Mouse (Mus musculus) midbrain, embryonic 12.5 days (tissue): ENCODE measurements around the gene Aftph. TPM values are rescaled to one million over a fixed set of nuclear protein-coding genes. Genes with fewer than 3 reads are reported as not detected.

Experiments
- ATAC-seq: fragments of 200-750 bp; cut with Nextera tagmentation; 2 replicates; pipeline ENCODE4 v1.8.0; 2017; ENCODE audit warnings: low read depth, moderate TSS enrichment, moderate library complexity; ENCODE audit not compliant: low FRiP score
- H3K27ac ChIP-seq: fragments of 300-500 bp; sonication (generic); replicated peaks from 2 replicates; pipeline ENCODE4 v1.5.1; 2016; ENCODE audit warnings: mild to moderate bottlenecking
- H3K27me3 ChIP-seq: fragments of 300-500 bp; sonication (generic); 2 replicates; pipeline ENCODE4 v1.6.1; 2016; ENCODE audit warnings: mild to moderate bottlenecking
- H3K36me3 ChIP-seq: fragments of 300-500 bp; sonication (generic); 2 replicates; pipeline ENCODE4 v1.6.1; 2016
- H3K4me1 ChIP-seq: fragments of 300-500 bp; sonication (generic); 2 replicates; pipeline ENCODE4 v1.6.1; 2016
- H3K4me2 ChIP-seq: fragments of 300-500 bp; sonication (generic); replicated peaks from 2 replicates; pipeline ENCODE4 v1.6.1; 2016; ENCODE audit warnings: mild to moderate bottlenecking, moderate library complexity
- H3K4me3 ChIP-seq: fragments of 300-500 bp; sonication (generic); 2 replicates; pipeline ENCODE4 v1.5.1; 2016; ENCODE audit warnings: mild to moderate bottlenecking
- H3K9ac ChIP-seq: fragments of 300-500 bp; sonication (generic); replicated peaks from 2 replicates; pipeline ENCODE4 v1.6.1; 2016; ENCODE audit warnings: mild to moderate bottlenecking, moderate library complexity
- H3K9me3 ChIP-seq: fragments of 300-500 bp; sonication (generic); 2 replicates; pipeline ENCODE4 v1.6.1; 2016; ENCODE audit warnings: mild to moderate bottlenecking
- WGBS: fragments of 180-500 bp; shearing (Covaris S2); methylation state at CpG from one replicate; pipeline ENCODE4 v1.1.7; 2016; 5-methylcytosine and 5-hydroxymethylcytosine counted together
- polyA plus RNA-seq: library from polyadenylated mRNA; unstranded; fragments of >200 nt; fragmentation: Nextera tagmentation; extraction: Ambion mirVana; gene quantifications from 2 replicates; pipeline ENCODE4 v1.2.1, GENCODE M21; 2016

Aftph gene
- polyA plus RNA-seq, 1 experiment from 2014 or later, result 37.8 TPM

DNA sequence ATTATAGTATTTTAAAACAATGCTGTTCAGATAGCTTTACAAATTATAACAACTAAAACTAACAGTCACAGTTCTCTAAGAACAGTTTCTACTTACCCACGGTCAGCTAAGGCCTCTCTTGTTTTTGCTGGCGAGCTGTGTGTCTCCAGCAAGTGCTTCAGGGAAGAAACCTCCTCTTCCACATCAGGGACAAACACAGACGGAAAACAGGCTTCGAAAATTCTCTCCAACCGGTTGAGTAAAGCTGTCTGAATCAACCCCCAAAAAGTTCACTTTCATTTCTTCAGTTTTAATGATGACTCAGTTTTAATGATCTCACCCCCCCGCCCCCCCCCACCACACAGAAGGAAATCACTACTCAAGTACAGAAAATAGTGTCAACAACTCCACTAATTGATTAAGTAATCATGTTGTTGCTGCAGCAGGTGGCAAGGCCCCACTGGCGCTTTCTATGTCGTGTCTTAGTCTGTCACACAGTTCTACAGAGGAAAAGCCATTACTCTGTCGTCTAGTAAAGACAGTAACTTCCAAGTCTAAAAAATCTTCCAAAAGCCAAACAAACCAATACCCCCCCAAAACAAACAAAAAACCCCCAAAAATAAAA is 29.2 kb downstream of the Aftph start:
- Histone ChIP-seq H3K9me3 (no peaks in the 10 kb centered on the region), H3K4me2 (no peak overlapping the region), H3K9ac (no peak overlapping the region), H3K36me3 (peaks cover 10% of the 10 kb centered on the region), H3K27me3 (no peaks in the 10 kb centered on the region), H3K27ac (no peak overlapping the region), H3K4me1 (no peaks in the 10 kb centered on the region), H3K4me3 (no peak overlapping the region)
- no peak for ATAC-seq
- 84% methylated on average over 9 of the region's 9 CpGs for WGBS

GRCm38 (mm10) chr11:20691000-20691399 is 50.4 kb downstream of the Aftph start:
- Histone ChIP-seq H3K27me3 (no peaks in the 10 kb centered on the region), H3K9ac (no peak overlapping the region), H3K9me3 (no peaks in the 10 kb centered on the region), H3K4me2 (no peak overlapping the region), H3K27ac (no peak overlapping the region), H3K4me3 (no peak overlapping the region), H3K4me1 (no peaks in the 10 kb centered on the region), H3K36me3 (peaks cover 6% of the 10 kb centered on the region; the same call in 1 of the 2 replicates)
- WGBS, result 4% methylated on average over 4 of the region's 4 CpGs
- ATAC-seq, result peak; percentile 74

GRCm38 (mm10) chr11:20681679-20682078 is 59.7 kb downstream of the Aftph start:
- H3K4me3 ChIP-seq, result no peak overlapping the region
- no peak overlapping the region for H3K4me2 ChIP-seq
- WGBS, result 93% methylated on average over 5 of the region's 5 CpGs
- H3K9ac ChIP-seq, result no peak overlapping the region
- H3K4me1 ChIP-seq, result no peaks in the 10 kb centered on the region
- no peaks in the 10 kb centered on the region for H3K9me3 ChIP-seq
- no peak overlapping the region for H3K27ac ChIP-seq
- H3K27me3 ChIP-seq, result no peaks in the 10 kb centered on the region
- H3K36me3 ChIP-seq, result peaks cover 3% of the 10 kb centered on the region; the same call in 1 of the 2 replicates
- no peak for ATAC-seq

GRCm38 (mm10) chr11:20680781-20681180 is 60.6 kb downstream of the Aftph start:
- no peak overlapping the region for H3K9ac ChIP-seq
- 88% methylated on average over 5 of the region's 5 CpGs for WGBS
- ATAC-seq, result no peak
- H3K27me3 ChIP-seq, result no peaks in the 10 kb centered on the region
- no peak overlapping the region for H3K4me3 ChIP-seq
- no peak overlapping the region for H3K27ac ChIP-seq
- H3K9me3 ChIP-seq, result no peaks in the 10 kb centered on the region
- H3K4me2 ChIP-seq, result no peak overlapping the region
- no peaks in the 10 kb centered on the region; the same call in 1 of the 2 replicates for H3K36me3 ChIP-seq
- H3K4me1 ChIP-seq, result no peaks in the 10 kb centered on the region

DNA sequence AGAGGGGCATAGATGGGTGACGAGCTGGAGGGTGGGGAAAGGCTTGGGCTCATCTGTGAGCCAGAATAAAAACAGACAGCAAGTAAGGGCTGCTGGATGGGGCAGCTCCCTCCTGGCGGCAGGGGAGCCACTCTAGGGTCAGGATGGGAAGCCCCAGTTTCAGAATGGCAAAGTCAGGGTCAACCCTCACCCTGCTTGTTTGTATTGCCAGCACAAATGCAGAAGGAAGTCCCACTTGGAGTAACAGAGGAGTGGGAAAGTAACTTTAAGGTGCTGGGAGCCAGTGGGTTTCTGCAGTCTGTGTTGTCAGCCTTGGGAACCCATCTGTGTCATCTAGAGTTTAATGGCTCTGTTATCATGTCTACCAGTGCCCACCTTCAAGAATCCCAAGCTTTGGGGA is 62.0 kb downstream of the Aftph start:
- Histone ChIP-seq H3K4me1 (no peaks in the 10 kb centered on the region), H3K9me3 (no peaks in the 10 kb centered on the region), H3K9ac (no peak overlapping the region), H3K36me3 (no peaks in the 10 kb centered on the region), H3K4me2 (no peak overlapping the region), H3K27ac (no peak overlapping the region), H3K4me3 (no peak overlapping the region), H3K27me3 (no peaks in the 10 kb centered on the region)
- WGBS, result 89% methylated on average over 2 of the region's 2 CpGs
- no peak for ATAC-seq

- Histone ChIP-seq H3K9me3 (no peaks in the 10 kb centered on the region), H3K27me3 (no peaks in the 10 kb centered on the region), H3K27ac (no peak overlapping the region), H3K36me3 (no peaks in the 10 kb centered on the region), H3K4me1 (no peaks in the 10 kb centered on the region), H3K9ac (no peak overlapping the region), H3K4me2 (no peak overlapping the region), H3K4me3 (no peak overlapping the region)
- WGBS, result 84% methylated on average over 6 of the region's 6 CpGs
- no peak for ATAC-seq
Observed at GRCm38 (mm10) chr11:20672513-20672912, 68.9 kb downstream of the Aftph start.

DNA sequence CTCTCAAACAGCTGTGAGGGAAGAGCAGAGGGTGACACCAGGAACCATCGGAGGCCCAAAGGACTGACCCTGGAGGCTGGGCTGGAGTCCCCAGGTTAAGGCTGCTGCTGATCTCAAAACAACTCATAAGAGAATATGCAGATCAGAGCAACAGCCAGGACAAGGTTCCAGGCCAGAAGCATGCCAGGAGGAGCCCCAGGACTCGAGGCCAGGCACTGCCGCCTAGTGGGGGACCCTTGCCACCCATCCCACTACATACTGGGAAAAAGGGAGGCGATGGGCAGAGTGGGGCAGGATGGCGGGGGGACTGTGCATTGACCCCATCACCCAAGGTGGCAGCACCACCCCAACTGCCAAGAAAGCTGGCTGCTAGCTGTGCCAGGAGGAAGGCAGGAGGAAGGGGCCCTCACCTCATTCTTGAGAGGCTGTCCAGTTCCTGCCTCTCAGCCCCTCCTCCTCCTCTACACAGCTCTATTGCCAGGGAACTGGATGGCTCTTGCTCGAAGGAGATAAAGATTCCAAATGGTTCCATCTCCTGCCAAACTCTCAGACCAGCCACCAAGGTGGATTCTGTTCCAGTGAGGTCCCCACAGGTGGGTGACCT is 69.5 kb downstream of the Aftph start:
- WGBS, result 57% methylated on average over 6 of the region's 6 CpGs
- no peak for ATAC-seq
- no peaks in the 10 kb centered on the region for H3K27me3 ChIP-seq
- no peak overlapping the region for H3K4me2 ChIP-seq
- no peaks in the 10 kb centered on the region for H3K9me3 ChIP-seq
- H3K9ac ChIP-seq, result no peak overlapping the region
- H3K4me3 ChIP-seq, result no peak overlapping the region
- no peaks in the 10 kb centered on the region for H3K36me3 ChIP-seq
- no peaks in the 10 kb centered on the region for H3K4me1 ChIP-seq
- no peak overlapping the region for H3K27ac ChIP-seq

GRCm38 (mm10) chr11:20664878-20665277 is 76.5 kb downstream of the Aftph start:
- H3K4me3 ChIP-seq, result no peak overlapping the region
- H3K36me3 ChIP-seq, result no peaks in the 10 kb centered on the region
- no peak for ATAC-seq
- H3K9ac ChIP-seq, result no peak overlapping the region
- H3K9me3 ChIP-seq, result no peaks in the 10 kb centered on the region
- H3K27me3 ChIP-seq, result no peaks in the 10 kb centered on the region
- H3K4me1 ChIP-seq, result peaks cover 37% of the 10 kb centered on the region
- H3K27ac ChIP-seq, result peak overlapping the region; percentile 88
- no peak overlapping the region for H3K4me2 ChIP-seq
- 36% methylated on average over 9 of the region's 9 CpGs for WGBS

GRCm38 (mm10) chr11:20663580-20664198 is 77.7 kb downstream of the Aftph start:
- Histone ChIP-seq H3K4me2 (peak overlapping the region; percentile 23), H3K27ac (peak overlapping the region; percentile 88), H3K4me3 (no peak overlapping the region), H3K36me3 (no peaks in the 10 kb centered on the region), H3K4me1 (peaks cover 37% of the 10 kb centered on the region), H3K27me3 (no peaks in the 10 kb centered on the region), H3K9me3 (no peaks in the 10 kb centered on the region), H3K9ac (no peak overlapping the region)
- WGBS, result 16% methylated on average over 5 of the region's 5 CpGs
- ATAC-seq, result peak; percentile 74

- 40% methylated on average over 7 of the region's 7 CpGs for WGBS
- H3K27ac ChIP-seq, result peak overlapping the region; percentile 88
Observed at GRCm38 (mm10) chr11:20662811-20663210, 78.6 kb downstream of the Aftph start.

DNA sequence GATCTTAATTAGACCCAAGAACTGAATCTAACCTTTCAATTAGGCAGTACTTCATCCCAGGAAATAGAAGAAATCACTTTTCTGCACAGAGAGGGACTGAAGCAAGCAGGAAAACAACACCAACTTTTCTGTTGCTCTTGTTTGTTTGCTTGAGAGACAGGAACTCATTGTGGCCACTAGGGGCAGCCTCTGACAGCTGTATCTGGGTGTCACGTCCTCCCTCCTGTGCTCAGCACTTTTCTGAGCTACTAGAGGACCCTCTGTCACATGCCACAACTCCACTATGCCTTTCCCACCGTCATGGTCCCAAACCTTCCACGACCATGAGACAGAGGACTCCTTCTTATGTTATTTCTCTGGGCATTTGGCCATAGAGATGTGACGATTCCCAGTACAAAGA is 79.7 kb downstream of the Aftph start:
- ATAC-seq, result no peak
- Histone ChIP-seq H3K9ac (no peak overlapping the region), H3K9me3 (no peaks in the 10 kb centered on the region), H3K4me3 (no peak overlapping the region), H3K4me1 (peaks cover 47% of the 10 kb centered on the region), H3K27ac (0 out of 2 replicates have a peak overlapping the region, but pooled peaks have one; percentile 46), H3K36me3 (no peaks in the 10 kb centered on the region), H3K4me2 (no peak overlapping the region), H3K27me3 (no peaks in the 10 kb centered on the region)
- WGBS, result 46% methylated on average over 4 of the region's 4 CpGs

More at GRCm38 (mm10) chr11:20662811-20663210, 78.6 kb downstream of the Aftph start:
- Histone ChIP-seq H3K4me2 (no peak overlapping the region), H3K9ac (no peak overlapping the region), H3K27me3 (no peaks in the 10 kb centered on the region), H3K4me1 (peaks cover 40% of the 10 kb centered on the region), H3K36me3 (no peaks in the 10 kb centered on the region), H3K9me3 (no peaks in the 10 kb centered on the region), H3K4me3 (no peak overlapping the region)
- ATAC-seq, result no peak
